In genomic region chr10:61034056-61034455, GRCm38 (mm10) we compare ENCODE assay signal across 26 mouse cellular contexts. TPM values are rescaled to one million over a fixed set of nuclear protein-coding genes. Genes with fewer than 3 reads are reported as not detected.
DNase-seq lines count a peak whose midpoint lies in the region; ATAC-seq and TF ChIP-seq lines count a peak whose summit lies in the region.
"Had no signal": no experiment of that assay in that cellular context is flagged by ENCODE, and none has a peak within 500 bp of the region (broad histone marks: within the 10 kb centered on the region; RNA-seq: fewer than 3 reads in every experiment).

No protein-coding gene starts in this region.

- no peaks in the 10 kb centered on the region for H3K36me3 ChIP-seq in kidney, postnatal 0 days (ENCODE audit: insufficient read depth, low read length)
- no peaks in the 10 kb centered on the region for H3K36me3 ChIP-seq in kidney, embryonic 16.5 days (ENCODE audit: insufficient read depth, low read length)
- no peaks in the 10 kb centered on the region for H3K36me3 ChIP-seq in lung, embryonic 16.5 days (ENCODE audit: control insufficient read depth, insufficient read depth, low read length)
- H3K36me3 ChIP-seq: limb, embryonic 12.5 days; midbrain, embryonic 10.5 days had no signal

- H3K9ac ChIP-seq in kidney, postnatal 0 days (ENCODE audit: low read depth, low read length), result no peak overlapping the region
- H3K9ac ChIP-seq in kidney, embryonic 16.5 days (replicated peaks; ENCODE audit: low read length), result no peak overlapping the region
- no peak overlapping the region for H3K9ac ChIP-seq in lung, embryonic 16.5 days (ENCODE audit: low read length)
- H3K9ac ChIP-seq: limb, embryonic 12.5 days had no signal

- H3K4me2 ChIP-seq in kidney, postnatal 0 days (ENCODE audit: low read length), result no peak overlapping the region
- no peak overlapping the region for H3K4me2 ChIP-seq in kidney, embryonic 16.5 days (replicated peaks; ENCODE audit: low read depth, low read length)
- no peak overlapping the region for H3K4me2 ChIP-seq in lung, embryonic 16.5 days (ENCODE audit: low read depth, low read length)
- H3K4me2 ChIP-seq: heart, embryonic 11.5 days; limb, embryonic 12.5 days; liver, embryonic 11.5 days had no signal

- H3K4me3 ChIP-seq in kidney, postnatal 0 days (replicated peaks; ENCODE audit: low read depth, low read length), result no peak overlapping the region
- H3K4me3 ChIP-seq in kidney, embryonic 16.5 days (ENCODE audit: low read length), result no peak overlapping the region
- H3K4me3 ChIP-seq in lung, embryonic 16.5 days (ENCODE audit: low read length), result no peak overlapping the region
- H3K4me3 ChIP-seq: limb, embryonic 12.5 days; midbrain, embryonic 10.5 days had no signal

- peak; percentile 12 for DNase-seq in kidney, postnatal 0 days (ENCODE audit: low spot score)
- DNase-seq in lung, adult 18-20 months, result no peak
- peak; percentile 51 for DNase-seq in R1 (ENCODE audit: low read depth, low spot score)
- peak; percentile 48 for DNase-seq in ZHBTc4 (ENCODE audit: low read depth, low spot score)
- DNase-seq in layer of hippocampus, postnatal 36 days, result no peak
- DNase-seq: adrenal gland, adult 8-10 months; B cell, adult 2 months; cerebellum, adult 8-10 months; cerebellum, postnatal 25 days; gastrocnemius, postnatal 14 days; kidney, adult 18-20 months; kidney, postnatal 14 days; layer of hippocampus, adult 9-11 months; right cerebral cortex, postnatal 14 days; thymus, adult 18-20 months; thymus, postnatal 25 days had no signal

- no peak for TF ChIP-seq CTCF in kidney, postnatal 0 days (IDR thresholded peaks at IDR 0.05; ENCODE audit: low read depth)

- no peaks in the 10 kb centered on the region for H3K9me3 ChIP-seq in kidney, postnatal 0 days (replicated peaks; ENCODE audit: low read length)
- no peaks in the 10 kb centered on the region for H3K9me3 ChIP-seq in kidney, embryonic 16.5 days (ENCODE audit: low read length)
- H3K9me3 ChIP-seq in lung, embryonic 16.5 days (ENCODE audit: control insufficient read depth, low read length), result no peaks in the 10 kb centered on the region
- H3K9me3 ChIP-seq: limb, embryonic 12.5 days; midbrain, embryonic 10.5 days had no signal

- no peak overlapping the region for H3K27ac ChIP-seq in kidney, postnatal 0 days
- no peak overlapping the region for H3K27ac ChIP-seq in kidney, embryonic 16.5 days (ENCODE audit: low read length)
- peak overlapping the region; percentile 50; the same call in 1 of the 2 replicates for H3K27ac ChIP-seq in lung, embryonic 16.5 days (ENCODE audit: low read length)
- H3K27ac ChIP-seq: limb, embryonic 12.5 days; midbrain, embryonic 10.5 days had no signal

- ATAC-seq in kidney, postnatal 0 days (replicated peaks; ENCODE audit: low FRiP score, low read depth), result no peak
- ATAC-seq in kidney, embryonic 16.5 days (ENCODE audit: low FRiP score, low TSS enrichment), result no peak
- ATAC-seq in lung, embryonic 16.5 days (ENCODE audit: low read depth), result peak; percentile 93
- ATAC-seq: forebrain, embryonic 14.5 days; hindbrain, embryonic 16.5 days; midbrain, embryonic 16.5 days had no signal

- H3K4me1 ChIP-seq in kidney, postnatal 0 days (replicated peaks; ENCODE audit: insufficient read depth, low read length), result no peaks in the 10 kb centered on the region
- no peaks in the 10 kb centered on the region for H3K4me1 ChIP-seq in kidney, embryonic 16.5 days (ENCODE audit: insufficient read depth, low read length)
- H3K4me1 ChIP-seq in lung, embryonic 16.5 days (replicated peaks; ENCODE audit: control insufficient read depth, insufficient read depth, low read length), result peaks cover 9% of the 10 kb centered on the region
- H3K4me1 ChIP-seq: midbrain, embryonic 10.5 days had no signal

- no peaks in the 10 kb centered on the region for H3K27me3 ChIP-seq in kidney, postnatal 0 days (ENCODE audit: insufficient read depth, low read length)
- H3K27me3 ChIP-seq in kidney, embryonic 16.5 days (ENCODE audit: insufficient read depth, low read length), result 0 out of 2 replicates have a peak, but pooled peaks cover 2% of the 10 kb centered on the region
- no peaks in the 10 kb centered on the region for H3K27me3 ChIP-seq in lung, embryonic 16.5 days (ENCODE audit: control insufficient read depth, insufficient read depth, low read depth, low read length)

- WGBS in kidney, postnatal 0 days, result 37% methylated on average over 6 of the region's 6 CpGs
- WGBS in kidney, embryonic 16.5 days, result 40% methylated on average over 6 of the region's 6 CpGs
- WGBS in lung, embryonic 16.5 days, result 18% methylated on average over 6 of the region's 6 CpGs

RNA-seq across cellular contexts. Expression of gene Pcbd1, which starts 55.1 kb away (rescaled TPM):
- polyA plus RNA-seq in kidney, postnatal 0 days (2015; fragmentation: Nextera tagmentation; extraction: Ambion mirVana), result 356 and 370 TPM in 2 replicates
- 183 TPM in 2 replicates for polyA plus RNA-seq in kidney, embryonic 16.5 days (2015; fragmentation: Nextera tagmentation; extraction: Ambion mirVana)
- polyA plus RNA-seq in lung, embryonic 16.5 days (2015; fragmentation: Nextera tagmentation; extraction: Ambion mirVana), result 83.3 and 86.2 TPM in 2 replicates
- total RNA-seq in layer of hippocampus, postnatal 36 days (2021), result 10 to 100 TPM; 12.6 to 15.1 TPM
- total RNA-seq: neutrophil, adult 5-6 weeks had no signal

Comparison
In these comparisons a context has a peak if more than half of its experiments do, and no peak if none do; other contexts are left out.
1. DNase-seq: peak in kidney, postnatal 0 days (single experiment), R1 (single experiment) and ZHBTc4 (single experiment); none in lung, adult 18-20 months (0 of 2) and layer of hippocampus, postnatal 36 days (0 of 2).